Mouse (Mus musculus) spleen, adult 18-20 months (tissue): Measurements from ENCODE around the gene Smndc1.

Source experiments
- DNase-seq, 2 experiments: peaks; one replicate each; pipeline ENCODE4 v3.0.0; 2022; ENCODE audit warnings: mixed read lengths in 2 of 2

Gene Smndc1

DNA sequence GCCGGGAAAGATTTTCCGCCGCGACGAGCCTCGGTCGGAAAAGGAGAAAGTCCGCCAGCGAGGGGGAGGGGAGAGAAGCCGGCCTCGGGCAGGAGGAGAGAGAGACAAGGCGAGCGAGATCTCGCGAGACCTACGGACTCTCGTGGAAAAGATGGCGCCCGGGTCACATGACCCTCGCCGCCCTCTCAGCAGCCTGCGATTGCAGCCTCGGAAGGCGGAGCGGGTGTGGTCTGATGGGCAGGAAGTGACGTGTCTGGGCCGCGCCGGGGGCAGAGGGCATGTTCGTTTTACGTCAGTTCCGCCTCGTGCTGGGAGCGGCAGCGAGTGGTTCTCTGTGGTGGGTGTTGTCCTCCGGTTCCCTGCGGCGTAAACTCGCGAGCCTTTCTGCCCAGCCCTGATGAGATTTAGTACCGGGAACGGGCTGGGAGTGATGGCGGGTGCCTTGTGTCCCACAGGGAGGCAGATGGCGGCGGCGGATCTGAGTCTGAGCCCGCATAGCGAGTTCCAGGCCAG is at the start of gene Smndc1:
Gene Smndc1 (minus strand): TSS at position 84 of the 513 bp plus-strand sequence.
- peak; percentile 96 to 99 for DNase-seq

DNA sequence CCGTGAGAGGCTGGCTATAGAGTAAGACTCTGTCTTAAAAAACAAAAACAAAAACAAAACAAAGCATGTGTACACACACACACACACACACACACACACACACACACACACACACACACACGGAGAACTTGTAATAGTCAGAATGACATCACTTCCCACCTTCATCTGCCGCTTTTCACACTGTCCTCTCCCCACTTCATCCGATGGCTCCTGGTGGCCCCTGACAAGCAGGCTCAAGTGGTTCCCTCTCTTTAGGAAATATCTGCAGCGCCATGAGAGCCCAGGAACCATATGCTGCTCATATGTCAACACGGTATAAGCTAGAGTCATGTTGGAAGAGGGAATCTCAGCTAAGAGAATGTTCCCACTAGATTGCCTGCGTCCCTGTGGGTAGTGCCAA is 49.0 kb upstream of the Smndc1 start:
- DNase-seq, result no peak

DNA sequence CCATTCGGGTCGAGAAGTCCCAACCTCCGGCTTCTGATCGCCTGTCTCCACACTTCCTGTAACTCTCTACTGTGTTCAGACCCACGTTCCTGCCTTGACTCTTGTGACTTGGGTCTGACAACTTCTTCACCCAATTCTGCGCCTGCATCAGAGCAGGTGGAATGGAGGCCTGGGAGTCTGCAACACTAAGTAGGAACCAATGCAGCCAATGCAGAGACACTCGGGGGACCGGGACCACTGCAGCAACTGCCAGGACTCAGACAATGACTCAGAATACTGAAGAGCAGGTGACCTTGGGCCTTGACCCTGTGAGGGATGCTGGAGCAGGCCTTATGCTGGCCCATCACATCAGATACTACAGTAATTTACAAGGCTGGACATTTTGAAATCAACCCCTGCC is 47.6 kb upstream of the Smndc1 start:
- DNase-seq, result no peak

DNA sequence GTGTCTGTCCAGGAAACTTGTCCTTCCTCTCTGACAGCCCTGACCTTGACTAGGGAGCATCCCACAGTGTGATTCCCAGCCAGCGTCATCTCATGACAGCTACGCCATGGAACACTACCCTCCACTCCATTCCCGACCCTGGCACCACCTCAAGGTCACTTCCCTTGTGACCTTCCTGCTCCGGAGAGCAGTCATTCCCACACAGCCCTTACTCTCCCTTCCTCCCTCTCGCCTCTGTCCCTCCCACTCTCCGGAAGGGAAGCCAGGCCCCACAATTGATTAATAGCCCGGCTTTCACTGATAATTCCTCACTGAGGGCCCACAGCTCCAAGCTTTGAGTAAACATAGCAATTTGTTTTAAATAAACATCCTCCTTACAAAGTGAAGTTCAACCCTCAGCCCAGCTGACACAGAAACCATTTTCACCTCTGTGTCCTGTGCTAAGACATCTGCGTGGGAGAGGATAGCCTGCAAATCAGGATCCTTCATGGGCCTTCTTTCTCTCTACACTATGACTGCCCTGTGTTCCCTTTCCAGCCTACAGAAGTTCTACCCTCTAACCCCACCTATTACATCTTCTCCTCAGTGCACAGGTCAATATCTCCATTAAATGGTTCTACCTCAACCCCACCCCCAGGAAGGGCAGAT is 47.1 kb upstream of the Smndc1 start:
- no peak for DNase-seq

DNA sequence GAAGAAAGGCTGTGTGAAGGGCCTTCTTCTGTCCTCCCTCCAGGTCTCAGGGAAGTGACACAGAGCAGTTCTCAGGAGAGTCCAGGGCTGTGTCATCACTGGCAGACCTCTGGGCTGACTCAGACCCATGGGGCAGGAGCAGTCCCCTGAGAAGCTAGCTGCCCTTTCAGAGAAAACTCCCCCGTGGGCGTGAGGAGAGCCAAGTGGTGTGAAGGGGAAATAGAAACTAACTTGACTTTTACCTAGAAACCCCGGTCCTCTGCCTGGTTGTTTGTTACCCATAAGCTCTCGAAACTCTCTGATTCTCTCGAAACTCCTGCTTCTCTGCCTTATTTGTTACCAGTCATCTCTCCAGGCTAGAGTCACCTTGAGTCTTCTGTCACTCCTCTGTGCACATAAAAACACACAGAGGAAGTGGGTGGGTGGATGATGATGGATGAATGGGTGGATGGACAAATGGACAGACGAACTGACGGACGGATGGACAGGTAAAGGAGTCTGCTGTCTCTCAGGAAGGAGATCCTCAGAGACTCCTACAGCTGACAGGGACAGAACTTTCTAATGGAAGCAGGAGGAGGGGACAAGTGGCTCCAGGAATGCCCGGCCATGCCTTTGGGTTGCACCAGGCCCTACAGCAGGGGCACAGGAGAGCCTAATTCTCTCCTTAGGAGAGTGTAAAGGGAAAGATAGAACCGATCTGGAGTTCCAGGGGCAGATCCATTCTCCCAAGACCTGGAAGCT is 43.7 kb upstream of the Smndc1 start:
- DNase-seq, result peak; percentile 60 to 67

DNA sequence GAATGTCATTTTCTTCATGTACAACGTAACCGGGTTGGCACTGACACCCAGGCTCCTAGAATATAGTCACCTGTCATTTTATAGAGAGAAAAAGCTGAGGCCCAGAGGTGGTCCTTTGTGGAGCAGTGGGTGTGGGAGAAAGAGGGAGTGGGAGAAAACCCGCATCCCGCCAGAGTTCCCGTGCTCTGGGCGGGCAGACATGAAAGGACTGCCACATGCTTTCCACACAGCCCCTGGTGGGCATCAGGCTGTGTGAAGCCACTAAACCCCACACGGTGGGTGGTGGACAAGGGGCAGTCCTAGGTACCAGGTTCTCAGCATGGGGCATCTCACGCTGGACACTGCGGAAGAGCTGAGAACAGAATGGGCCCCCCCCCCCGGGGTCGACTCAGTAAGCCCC is 40.6 kb upstream of the Smndc1 start:
- DNase-seq, result no peak

DNA sequence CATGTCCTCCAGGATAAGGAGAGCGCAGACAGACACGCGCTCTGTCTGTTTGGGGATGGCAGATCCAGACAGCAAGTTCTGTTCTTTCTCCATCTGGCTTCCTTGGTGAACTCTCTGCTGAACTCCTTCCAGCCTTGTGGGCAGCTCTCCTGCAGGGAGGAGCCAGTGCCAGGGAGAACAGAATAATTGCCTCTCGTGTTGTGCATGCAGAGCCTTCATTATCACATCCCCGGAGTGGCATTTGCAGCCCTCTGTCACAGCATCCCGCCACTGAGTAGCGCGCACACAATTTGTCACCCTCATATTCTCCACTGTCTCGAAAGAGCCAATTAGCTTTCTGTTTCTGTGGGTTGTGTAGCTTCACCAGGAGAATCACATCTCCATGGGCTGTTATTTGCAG is 40.0 kb upstream of the Smndc1 start:
- no peak for DNase-seq

DNA sequence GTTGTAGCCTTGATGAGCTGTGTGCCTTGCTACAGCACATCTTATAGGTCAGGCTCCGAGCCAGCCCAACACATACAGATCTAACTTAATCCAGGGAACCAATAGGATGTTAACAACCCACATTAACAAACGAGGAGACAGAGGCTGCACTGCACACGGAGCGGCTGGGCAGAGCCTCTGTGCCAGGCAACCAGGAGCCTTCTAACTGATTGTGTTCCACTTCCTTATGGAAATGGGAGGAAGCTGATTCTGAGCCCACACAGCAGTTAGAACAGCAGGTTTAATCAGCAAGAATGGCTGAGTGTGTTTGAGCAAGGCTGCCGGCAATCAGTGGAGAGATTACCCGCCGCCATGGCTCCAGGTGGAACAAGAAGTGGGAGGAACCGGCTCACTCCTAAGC is 37.4 kb upstream of the Smndc1 start:
- no peak for DNase-seq

DNA sequence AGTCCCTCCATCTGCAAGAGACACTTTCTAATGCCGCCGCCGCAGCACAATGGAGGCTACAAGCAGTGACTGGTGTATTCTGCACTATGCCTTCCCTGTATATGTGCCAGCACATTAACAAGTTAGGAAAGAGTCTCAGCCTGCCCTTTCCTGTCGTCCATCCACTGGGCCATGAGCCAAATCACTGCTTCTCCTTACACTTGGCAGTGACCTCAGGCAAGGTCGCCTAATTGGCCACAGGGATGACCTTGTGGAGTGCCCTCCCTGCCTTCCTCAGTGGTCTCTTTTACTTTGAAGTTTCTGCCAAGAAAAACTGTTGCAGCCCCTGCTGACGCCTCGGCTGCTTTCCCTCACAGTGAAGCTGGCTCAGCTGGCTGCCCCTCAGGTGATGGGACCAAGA is 37.0 kb upstream of the Smndc1 start:
- DNase-seq, result no peak

DNA sequence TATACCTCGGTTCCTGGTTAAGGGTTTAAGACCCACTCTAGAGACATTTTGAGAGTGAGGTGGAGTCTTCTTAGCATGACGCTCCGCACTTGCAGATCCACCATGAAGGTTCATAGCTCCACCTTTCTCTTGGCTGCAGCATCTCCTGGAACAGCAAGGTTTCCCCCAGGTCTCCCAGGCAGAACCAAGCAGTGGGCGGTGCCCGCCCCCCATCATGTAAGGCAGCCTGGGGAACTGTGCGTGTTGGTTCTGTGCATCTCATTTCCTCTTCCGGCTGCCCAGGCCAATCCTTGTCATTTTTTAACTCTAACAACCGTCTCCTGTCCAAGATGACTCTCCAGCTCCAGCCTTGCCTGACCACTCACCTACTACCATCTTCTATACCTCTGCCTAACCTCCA is 35.4 kb upstream of the Smndc1 start:
- peak in 1 of 2 experiments; percentile 45 for DNase-seq

DNA sequence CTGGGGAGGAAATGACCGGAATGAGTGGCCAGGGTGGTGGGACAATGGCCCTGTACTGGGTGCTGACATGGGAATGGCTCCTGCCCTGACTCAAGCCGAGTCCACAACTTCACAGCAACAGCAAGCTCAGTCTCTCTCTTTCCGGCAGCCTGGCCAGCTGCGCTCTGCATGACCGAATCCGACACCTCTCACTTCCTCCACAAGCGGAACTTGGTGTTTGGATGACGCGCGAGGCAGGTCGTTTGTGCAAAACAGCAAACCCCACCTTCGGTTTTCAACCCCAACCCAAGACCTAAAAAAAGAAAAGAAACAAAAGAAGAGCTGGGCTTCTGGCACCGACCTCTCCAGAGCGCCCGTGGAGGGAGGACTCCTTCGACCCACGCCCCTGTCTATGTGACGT is 34.3 kb upstream of the Smndc1 start:
- peak; percentile 77 to 87 for DNase-seq

DNA sequence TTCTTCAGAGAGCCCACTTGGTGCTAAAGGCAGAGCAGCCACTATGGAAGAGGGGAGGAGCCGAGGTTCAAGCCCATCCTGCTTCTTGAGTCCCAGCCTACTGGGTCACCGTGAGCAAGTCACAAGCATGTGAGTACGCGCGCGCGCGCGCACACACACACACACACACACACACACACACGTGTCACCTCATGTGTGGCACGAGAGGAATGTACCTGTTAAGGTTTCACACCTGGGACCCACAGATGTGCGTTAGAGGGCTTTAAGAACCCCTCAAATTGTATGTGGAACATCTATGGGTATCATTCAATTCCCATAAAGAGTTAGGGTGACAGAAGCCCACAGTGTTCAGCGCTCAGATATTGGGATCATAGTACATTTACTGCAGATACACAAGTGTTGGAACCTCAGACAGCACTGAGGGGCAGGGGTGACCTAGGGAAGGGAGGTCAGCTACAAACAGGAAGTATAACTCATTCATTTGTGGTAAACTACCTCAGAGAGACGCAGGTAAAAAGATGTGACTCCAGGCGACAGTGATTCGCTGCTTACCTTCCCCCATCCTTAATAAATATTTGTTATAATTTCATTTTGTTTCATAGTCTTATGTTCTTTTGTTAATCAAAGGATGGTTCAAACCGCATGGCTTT is 33.6 kb upstream of the Smndc1 start:
- DNase-seq, result peak; percentile 40 to 46

DNA sequence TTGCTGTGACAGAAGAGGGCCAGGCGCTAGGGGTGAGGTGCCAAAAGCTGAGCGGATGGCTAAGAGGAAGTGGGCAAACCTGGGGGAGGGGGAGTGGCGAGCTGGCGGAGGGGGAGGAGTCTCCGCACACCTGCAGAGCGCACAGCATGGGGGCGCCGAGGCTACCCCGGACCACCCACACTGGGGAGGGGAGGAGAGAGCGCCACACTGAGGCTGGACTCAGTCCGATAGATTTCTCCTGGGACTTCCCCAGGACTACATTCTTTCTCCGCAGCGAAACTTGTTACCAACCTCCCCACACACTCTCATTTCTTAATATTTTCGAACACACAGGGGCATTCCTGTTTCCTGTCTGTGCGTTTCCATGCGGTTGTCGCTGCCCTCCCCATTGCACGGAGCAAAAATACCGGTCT is 33.0 kb upstream of the Smndc1 start:
- DNase-seq, result peak; percentile 78 to 81

DNA sequence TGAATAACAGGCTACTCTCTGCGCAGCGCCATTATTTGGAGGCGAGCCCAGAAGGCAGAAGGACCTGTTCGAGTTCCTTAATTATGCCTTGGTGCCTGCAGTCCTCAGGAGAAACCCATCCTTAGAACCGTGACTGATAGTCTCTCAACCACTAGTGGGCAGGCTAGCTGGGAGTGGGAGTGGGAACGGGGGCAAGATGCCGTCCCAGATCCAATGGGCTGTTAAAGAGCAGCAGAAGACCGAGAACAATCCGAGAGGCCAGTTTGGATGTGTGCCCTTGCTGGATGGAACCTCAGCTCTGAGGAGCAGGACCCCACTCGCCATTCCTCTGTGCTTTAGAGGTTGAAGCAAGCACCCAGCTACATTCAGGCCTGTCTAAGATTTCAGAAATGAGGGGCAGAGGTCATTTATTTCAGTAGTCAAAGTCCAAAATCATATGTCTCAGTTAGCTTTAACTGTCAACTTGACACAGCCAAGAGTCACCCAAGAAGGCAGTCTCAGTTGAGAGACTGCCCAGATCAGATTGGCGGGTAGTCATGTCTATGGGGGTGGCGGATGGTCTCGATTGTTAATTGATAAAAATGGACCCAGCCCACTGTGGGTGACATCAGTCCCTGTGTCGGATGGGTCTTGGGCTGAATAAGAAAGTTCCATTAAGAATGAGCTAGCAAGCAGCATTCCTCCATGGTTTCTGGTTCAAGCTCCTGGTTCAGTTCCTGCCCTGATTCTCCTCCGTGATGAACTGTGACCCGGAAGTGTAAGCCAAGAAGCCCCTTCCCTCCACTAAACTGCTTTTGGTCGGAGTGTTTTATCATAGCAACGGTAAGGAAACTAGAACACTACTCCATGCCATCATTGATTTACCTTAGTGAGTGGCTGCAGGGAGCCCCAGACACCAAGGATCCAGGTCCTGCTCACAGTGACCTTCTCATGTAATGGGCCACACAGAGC is 32.3 kb upstream of the Smndc1 start:
- DNase-seq, result no peak

DNA sequence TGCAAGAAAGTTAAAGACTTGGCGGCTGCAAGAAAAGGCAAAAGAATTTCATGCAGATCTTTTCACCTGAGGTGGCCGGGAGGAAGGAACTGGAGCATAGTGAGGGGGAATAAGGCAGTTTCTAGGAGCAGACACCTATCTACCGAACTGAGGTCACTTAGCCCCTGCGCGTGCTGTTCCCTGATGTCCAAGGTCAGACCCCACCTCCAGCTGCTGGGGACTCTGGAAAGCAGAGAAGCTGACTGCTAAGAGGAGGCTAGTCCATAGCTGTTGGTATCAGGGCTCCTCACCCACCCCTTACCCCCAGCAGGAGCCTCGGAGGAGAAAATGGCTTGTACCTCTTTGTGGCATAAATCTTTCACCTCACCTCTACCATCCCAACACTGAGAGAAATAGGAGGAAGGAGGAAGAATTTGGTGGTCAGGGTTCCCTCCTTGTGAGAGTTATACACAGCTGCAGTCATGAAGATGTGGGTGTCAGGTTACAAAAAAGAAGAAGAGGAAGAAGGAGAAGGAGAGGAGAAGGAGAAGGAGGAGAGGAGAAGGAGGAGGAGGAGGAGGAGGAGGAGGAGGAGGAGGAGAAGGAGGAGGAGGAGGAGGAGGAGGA is 31.3 kb upstream of the Smndc1 start:
- no peak for DNase-seq

DNA sequence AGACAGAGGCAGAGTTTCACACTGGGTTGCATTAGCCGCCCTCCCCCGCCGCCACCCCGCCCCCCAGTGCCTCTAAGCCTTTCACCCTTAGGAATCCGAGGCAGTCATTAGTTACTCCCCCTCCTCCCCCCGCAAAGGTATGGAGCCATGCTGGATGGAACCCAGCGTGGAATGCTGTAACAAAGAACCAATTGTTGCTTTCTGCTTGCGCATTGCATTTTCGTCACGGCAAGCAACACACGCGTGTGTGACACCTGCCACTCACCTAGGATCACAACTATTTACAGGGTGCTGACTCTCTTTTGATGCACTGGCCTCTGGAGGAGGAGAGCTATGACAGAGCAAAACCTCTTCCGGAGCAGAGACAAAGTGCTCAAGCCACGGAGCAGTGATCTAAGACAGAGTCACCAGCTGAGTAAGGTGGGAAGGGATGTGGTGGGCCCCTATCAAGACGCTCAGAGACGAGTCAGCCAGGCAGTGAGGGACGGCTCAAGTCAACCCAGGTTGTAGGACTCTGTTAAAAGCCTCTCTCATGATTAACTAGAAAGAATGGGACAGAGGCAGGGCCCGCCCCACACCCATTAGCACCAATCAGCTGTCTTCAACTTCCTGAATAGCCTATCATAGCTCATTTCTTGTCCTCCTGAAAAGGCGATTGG is 30.7 kb upstream of the Smndc1 start:
- peak; percentile 61 to 72 for DNase-seq

DNA sequence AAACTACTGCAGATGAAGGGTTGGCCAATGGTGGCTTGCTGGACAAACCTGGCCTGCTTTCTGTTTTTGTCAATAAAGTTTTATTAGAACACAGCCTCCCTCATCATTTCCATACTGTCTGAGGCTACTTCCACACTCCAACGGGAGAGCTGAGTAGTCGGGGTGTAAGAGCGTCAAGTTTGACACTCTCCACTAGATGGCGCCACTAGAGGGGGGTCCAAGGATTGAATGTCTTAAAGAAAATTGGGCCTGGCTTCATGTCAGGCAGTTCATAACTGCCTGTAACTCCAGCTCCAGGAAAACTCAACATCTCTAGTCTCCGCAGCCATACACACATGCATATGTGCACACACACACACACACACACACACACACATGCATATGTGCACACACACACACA is 29.5 kb upstream of the Smndc1 start:
- DNase-seq, result peak; percentile 59 to 73

DNA sequence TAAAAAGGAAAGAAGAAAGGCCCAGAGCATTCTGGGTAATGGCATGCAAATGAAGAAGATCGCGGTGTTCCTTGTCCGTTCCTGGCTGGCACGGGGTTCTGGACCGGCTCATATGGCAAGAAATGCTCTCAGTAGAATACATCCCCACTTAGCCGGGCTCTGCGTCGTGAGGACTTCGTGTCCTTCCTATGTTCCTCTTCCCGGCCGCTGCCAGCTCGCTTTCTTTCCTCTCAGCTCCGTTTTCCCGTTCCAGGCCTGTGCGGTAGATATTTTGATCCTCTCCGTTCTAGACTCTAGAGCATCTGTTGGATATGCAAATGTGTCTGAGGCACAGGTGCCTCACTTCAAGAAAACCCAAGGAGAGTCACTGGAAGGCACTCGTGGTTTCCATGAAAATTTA is 24.8 kb upstream of the Smndc1 start:
- no peak for DNase-seq

DNA sequence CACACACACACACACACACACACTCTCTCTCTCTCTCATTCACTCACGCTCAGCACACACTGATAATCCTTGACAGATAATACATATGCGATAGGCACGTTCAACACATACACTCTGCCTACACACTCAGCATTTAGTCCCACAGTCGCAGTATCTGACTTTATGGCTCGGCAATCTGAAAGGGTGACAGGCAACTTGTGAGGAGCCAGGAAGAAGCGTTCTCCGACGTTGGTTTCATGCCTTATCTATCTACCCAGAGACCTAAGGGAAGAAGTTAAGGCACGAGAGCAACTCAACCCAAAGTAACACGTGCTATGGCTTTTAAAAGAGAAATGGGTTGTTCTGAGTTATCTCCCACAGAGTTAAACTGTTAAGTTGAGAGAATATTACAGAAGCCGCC is 24.3 kb upstream of the Smndc1 start:
- DNase-seq, result no peak

DNA sequence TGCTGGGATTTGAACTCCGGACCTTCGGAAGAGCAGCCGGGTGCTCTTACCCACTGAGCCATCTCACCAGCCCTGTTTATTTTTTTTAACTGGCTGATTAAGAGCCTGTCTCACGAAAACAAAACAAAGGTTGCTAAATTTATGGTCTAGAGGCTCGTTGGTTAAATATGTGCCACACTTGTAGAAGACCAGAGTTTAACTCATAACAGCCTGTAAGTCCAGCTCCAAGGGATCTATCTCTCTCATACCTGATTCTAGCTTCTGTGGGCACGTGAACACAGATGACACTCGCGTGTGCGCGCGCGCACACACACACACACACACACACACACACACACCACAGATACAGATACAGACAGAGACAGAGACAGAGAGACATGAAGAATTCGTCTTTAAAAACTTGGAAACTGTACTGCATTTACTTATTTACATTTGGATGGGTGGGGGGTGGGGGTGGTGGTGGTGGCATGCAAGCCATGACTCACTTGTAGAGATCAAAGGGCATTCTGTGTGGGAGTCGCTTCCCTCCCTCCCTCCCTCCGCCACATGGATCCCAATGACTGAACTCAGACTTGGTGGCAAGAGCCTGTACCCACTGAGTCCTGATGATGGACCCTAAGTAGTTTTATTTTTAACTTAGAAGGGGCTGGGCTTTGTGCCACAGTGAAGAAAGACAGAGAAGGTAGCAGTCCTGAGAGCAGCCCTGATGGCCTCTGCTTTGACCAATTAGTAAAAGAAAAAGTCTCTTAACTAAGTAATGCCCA is 23.4 kb upstream of the Smndc1 start:
- no peak for DNase-seq
